26 mouse cellular contexts compared by ENCODE assay signal in the genomic region with DNA sequence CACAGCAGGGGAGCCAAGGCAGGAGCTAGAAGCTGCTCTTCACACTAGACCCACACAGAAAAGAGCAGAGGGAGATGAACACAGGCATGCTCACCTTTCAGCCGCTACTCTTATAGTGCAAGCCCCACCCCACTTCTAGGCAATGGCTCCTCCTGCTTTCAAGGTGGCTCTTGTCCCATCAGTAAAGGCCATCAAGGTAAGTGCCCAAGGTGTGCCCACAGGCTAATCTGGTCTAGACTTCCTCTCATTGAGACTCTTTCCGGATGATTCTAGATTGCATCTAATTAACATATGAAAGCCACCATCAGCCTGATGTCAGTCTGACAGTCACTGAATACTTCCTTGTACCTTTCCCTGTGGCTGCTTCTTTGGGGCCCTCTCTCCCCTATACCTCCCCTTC.
"Had no signal": no experiment of that assay in that cellular context is flagged by ENCODE, and none has a peak within 500 bp of the region (broad histone marks: within the 10 kb centered on the region; RNA-seq: fewer than 3 reads in every experiment).

No protein-coding gene starts in this region.

- H3K27me3 ChIP-seq: heart, embryonic 13.5 days; heart, embryonic 15.5 days; hindbrain, embryonic 13.5 days; hindbrain, embryonic 15.5 days; kidney, embryonic 15.5 days; limb, embryonic 13.5 days; limb, embryonic 15.5 days; liver, embryonic 12.5 days had no signal

- H3K36me3 ChIP-seq: heart, embryonic 13.5 days; heart, embryonic 15.5 days; hindbrain, embryonic 13.5 days; hindbrain, embryonic 15.5 days; kidney, embryonic 15.5 days; limb, embryonic 13.5 days; limb, embryonic 15.5 days; liver, embryonic 12.5 days had no signal

- H3K4me2 ChIP-seq: heart, embryonic 11.5 days; heart, embryonic 13.5 days; heart, embryonic 15.5 days; hindbrain, embryonic 13.5 days; hindbrain, embryonic 15.5 days; kidney, embryonic 15.5 days; limb, embryonic 13.5 days; limb, embryonic 15.5 days; liver, embryonic 12.5 days had no signal

- H3K9me3 ChIP-seq: heart, embryonic 15.5 days; hindbrain, embryonic 13.5 days; hindbrain, embryonic 15.5 days; kidney, embryonic 15.5 days; limb, embryonic 13.5 days; limb, embryonic 15.5 days had no signal

- H3K4me3 ChIP-seq: heart, adult 2 months; heart, embryonic 13.5 days; heart, embryonic 15.5 days; hindbrain, embryonic 13.5 days; hindbrain, embryonic 15.5 days; kidney, embryonic 15.5 days; limb, embryonic 13.5 days; limb, embryonic 15.5 days; liver, embryonic 12.5 days had no signal

- H3K9ac ChIP-seq: heart, embryonic 13.5 days; heart, embryonic 15.5 days; hindbrain, embryonic 13.5 days; hindbrain, embryonic 15.5 days; kidney, embryonic 15.5 days; limb, embryonic 13.5 days; limb, embryonic 15.5 days; liver, embryonic 12.5 days; liver, embryonic 14.5 days had no signal

- ATAC-seq: hindbrain, postnatal 0 days; intestine, embryonic 16.5 days; liver, embryonic 12.5 days had no signal

- H3K27ac ChIP-seq: heart, adult 2 months; heart, embryonic 13.5 days; heart, embryonic 15.5 days; hindbrain, embryonic 13.5 days; hindbrain, embryonic 15.5 days; hindbrain, postnatal 0 days; kidney, embryonic 15.5 days; limb, embryonic 13.5 days; limb, embryonic 15.5 days; liver, embryonic 12.5 days; liver, embryonic 14.5 days had no signal

- DNase-seq: gastrocnemius, postnatal 14 days; gastrocnemius, postnatal 36 days; heart, adult 11 months; heart, adult 2 months; heart, postnatal 14 days; heart, postnatal 36 days; kidney, adult 11 months; kidney, adult 2 months; kidney, adult 9 months; kidney, postnatal 10 days; kidney, postnatal 25 days; layer of hippocampus, adult 9-11 months; layer of hippocampus, postnatal 36 days; left cerebral cortex, postnatal 4 days had no signal

- H3K4me1 ChIP-seq: hindbrain, embryonic 15.5 days had no signal
